Mouse (Mus musculus) layer of hippocampus, adult 9-10 months (tissue): ENCODE measurements at regions not wholly inside any gene's neighbourhood (a gene's known extent, or its start where the extent isn't known, plus 50 kb on each side); places are given as distances from the start of the nearest gene placed in this dataset.

Experiments
- DNase-seq: peaks from one replicate; pipeline ENCODE4 v3.0.0; 2022; ENCODE audit warnings: low spot score

DNA sequence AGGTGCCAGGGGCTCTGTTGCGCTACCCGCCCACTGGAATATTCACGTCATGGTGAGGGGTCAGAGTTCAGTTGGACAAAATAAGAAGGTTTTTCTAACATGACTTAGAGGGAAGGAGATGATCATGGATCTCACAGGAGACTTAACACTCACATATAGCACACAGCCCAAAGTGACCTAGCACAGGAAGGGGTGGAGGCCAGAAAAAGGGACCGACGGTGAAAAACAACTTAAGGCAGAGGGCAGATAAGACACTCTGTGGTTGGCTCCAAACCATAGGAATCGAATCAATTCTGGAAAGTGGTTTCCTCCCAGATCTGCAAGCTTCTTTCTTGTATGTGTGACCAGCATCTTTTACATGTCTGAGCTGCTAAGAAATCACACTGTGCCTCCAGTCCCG is 192.9 kb upstream of the 4930412O13Rik start:
- DNase-seq = no peak

DNA sequence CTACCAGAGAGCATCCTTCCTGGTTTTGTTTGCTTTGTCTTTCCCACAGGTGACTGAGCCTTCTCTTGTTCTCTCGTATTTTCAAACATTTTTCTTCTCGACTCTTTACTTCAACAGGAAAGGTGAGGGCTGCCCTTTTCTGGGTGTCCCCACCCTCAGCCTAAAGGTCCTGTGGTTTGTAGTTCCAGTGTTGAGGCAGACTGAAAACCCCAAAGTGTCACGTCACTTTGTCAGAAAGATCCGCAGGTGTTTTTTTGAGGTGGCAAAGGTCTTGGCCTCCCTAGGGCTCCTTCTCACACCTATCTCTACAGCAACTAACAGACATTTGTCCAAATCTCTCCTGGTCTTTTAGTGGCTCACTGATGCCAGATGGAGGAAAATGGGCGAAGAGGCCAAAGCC is 191.5 kb upstream of the 4930412O13Rik start:
- no peak for DNase-seq

DNA sequence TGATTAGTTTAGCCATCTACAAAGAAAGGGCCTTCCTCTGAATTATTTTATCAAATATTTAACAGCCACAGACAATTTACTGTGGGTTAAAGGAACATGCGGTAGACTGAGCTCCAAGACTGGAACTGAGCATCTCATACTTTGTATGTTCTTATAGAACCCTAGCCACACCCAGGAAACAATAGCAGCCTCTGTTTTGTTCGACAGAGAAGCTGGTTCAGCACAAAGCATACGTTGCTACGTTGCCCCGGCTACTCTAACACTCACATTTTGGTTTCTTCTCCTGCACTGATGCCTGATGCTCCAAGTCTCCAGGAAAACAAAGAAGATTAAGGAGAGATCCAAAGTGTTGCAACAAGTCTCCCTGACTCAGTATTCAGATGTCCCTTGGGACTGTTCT is 189.5 kb upstream of the 4930412O13Rik start:
- DNase-seq = no peak

DNA sequence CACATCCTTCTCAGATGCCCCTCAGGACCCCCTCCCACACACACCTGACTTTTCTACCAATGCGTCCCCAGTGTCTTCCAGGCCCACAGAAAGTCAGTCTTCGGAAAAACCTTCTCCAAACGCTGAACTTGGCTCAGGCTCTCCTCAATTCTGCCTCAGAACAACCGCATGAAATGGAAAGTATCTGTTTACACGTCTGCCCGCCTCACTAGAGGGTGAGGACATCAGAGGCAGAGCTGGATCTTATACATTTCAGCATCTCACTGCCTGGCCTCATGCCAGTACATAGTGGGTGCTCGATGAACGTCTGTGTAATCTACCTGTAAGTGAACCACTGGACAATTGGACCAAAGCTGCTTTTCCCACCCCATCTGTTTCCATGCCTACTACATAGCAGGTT is 189.1 kb upstream of the 4930412O13Rik start:
- no peak for DNase-seq

DNA sequence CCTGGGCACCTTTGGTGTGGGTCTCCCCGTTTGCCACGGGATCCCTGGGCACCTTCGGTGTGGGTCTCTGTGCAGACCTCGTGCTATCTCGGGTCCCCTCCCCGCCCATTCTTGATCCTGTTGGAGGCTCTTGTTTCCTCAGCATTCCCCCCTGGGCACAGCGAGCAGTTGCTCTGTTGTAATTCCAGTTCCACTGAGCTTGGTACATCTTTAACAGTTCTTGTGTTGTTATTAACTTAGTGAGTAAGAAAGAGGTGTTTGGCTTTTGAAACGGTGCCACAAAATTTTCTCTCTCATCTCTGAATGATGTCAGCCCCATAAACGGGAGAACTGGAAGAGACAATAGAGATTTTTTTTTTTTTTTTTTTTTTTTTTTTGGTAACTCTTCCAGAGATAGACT is 187.7 kb upstream of the 4930412O13Rik start:
- no peak for DNase-seq

DNA sequence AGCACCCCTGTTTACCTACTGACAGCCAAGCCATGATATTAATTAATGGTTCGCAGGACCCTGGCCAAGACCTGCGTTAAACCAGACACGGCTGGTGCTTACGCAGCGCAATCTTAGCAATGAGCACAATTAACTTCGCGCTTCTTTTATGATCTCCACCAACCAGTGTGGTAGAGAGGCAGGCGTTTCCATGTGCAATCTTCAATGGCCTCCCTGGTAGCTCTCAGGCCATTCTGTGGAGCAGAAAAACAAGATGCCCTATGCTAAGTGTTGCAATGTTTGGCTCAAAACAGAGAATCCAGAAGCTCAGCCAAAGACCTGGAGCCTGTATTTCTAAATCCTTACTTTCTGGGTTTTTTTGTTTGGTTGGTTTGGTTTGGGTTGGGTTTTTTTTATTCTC is 186.9 kb upstream of the 4930412O13Rik start:
- no peak for DNase-seq

DNA sequence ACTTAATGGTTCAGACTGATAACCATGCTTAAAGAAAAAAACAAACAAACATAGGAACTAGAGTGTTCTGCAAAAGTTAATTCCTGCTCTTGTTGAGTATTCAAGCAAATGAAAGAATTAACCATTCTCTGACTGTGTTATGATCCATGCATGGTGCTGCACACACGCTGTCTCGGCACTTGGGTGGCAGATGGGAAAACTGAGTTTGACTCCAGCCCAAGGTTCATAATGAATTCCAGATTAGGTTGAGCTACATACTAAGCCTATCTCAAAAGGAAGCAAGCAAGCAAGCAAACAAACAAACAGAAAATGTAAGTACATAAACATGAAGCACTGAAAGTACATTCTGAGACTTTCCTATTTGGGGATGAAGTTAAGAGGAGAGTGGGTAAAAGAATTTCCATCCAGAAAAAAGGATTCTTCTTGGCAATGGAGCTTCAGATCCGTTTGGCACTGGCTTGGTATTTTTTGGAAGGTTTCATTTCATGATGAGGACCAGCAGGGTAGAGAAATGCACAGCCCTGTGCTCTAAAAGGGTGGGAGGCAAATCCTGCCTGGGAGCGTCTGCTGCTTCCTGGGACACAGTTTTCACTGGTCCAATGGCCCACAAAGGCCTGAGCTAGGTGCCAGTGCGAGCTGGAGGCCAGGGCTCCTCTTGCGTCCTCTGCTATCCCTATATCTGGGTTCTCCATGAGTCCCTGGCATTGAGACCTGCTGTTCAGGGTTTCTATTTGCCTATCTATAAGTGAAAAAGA is 183.3 kb upstream of the 4930412O13Rik start:
- DNase-seq = no peak

DNA sequence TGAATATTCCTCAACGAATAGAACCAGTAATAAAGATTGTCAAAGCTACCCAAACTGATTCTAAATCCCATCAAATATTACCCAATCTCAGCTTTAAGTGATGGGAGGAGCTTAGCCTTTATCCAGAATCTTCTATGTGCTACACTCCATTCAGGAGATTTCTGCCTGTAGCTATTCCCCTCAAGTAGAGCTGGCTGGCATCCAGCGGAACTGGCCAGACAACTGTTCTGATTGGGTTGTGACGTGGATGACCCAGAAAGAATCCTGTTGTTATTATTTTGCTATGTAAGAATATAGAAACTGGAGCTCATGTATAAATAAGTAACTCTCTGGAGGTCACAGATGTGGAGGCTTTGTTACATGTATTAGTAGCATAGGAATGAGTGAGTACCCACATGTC is 176.8 kb upstream of the 4930412O13Rik start:
- DNase-seq = no peak

DNA sequence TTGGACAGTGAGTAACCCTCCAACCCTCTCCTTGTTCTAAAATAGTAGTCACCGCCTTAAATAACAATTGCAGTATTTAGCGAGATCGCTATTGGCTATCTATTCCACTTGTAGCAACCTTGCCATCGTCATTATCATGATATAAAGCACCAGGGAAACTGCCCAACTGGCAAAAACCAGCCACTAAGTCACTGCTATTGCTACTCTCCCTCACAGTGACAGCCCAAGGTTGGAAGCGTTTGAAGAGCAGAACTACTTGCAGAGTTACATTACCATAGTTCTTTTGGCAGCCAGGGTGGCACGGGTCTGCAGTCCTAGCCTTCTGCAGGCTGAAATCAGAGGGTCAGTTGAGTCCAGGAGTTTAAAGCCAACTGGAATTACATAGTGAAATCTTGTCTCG is 171.6 kb upstream of the 4930412O13Rik start:
- no peak for DNase-seq

DNA sequence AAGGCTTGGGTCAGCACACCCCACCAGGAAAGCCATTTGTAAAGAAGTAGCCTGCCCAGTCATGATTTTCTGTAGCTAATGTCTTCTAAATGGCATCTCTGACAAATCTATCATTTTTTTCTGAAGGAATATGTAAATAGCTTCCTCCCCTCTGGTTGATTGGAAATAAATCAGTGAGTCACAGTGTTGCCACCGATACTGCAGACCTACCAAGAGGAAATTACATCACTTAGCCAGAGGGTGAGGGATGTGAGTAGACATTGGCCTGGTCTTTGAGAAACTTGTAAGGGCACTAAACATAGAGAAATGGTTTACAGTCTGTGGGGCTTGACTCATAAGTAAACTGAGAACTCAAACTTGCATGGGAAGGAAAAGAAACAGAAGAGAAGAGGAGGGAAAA is 163.1 kb upstream of the 4930412O13Rik start:
- DNase-seq = no peak

DNA sequence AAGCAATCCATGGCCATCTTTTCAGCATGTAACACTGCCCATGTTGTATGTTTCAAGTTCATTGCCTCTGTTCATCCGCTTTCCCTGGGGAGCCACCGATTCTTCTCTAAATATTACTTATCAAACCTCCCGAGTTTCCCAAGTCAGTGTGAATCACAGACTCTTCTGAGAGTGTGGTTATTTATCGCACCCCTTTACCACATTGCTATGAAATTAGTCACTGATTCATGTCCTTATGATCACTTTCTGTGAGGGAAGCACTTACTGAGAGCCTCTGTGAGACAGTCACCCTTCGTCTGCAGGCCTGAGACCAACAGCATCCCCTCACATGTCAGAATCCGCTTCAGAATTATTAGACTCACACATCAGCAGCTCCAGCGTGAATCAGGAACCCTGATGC is 147.8 kb upstream of the 4930412O13Rik start:
- DNase-seq = no peak

DNA sequence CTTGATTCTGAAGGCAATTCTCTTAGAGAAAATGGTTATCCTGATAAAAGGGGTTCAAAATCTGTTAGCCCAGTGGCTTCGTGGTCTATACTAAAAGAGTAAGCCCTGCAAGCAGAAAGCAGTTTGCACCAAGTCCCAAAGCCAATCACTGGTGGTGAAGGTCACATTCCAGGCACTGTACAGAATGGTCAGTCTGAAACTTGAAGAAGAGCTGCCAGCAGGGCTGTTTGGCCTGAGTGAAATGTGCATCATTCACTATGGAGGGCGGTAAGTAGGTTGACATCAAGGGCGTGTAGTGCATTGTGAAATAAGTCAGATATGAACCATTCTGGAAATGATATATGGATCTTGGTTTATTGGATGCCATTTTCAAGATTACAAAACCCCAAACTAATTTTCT is 136.9 kb upstream of the 4930412O13Rik start:
- DNase-seq = no peak

DNA sequence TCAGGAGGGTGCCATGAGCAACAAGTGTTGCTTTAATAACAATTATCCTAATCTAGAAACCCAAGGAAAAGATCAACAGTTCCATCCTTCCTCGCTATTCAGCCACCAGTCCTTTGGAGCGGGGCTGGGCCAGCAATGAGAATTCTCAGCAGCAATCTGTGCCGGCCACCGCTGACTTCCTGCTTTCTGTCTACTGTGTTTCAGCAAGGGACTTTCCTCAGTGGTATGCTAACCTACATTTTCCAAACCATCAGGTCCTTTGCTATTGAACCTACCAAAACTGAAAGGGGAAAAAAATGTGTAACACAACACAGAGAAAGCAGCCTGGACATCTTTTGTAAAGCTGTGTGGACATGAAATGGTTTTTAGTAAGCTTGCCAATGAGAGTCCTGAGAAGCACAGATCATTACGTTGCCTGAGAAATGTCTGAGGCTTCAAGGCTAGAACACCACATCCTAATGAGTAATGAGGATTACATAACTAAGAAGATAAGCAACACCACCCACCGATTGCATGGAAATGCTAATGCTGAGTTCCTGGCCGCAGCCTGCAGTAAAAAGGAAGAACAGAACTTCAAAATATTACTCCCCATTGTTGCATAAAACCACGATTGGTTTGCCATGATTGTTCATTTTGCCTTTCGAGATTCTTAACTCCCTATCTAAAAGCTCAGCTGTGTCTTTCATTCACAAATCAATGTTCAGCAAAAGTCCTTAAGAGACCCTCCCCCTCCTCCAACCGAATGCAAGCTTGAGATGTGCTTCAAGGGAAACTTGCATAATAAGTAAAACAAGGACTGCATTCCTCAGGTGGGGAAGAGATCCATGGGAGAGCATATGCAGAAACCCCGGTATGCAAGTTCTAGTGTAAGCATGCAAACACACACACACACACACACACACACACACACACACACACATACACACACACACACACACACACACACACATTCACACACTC is 130.9 kb upstream of the 4930412O13Rik start:
- DNase-seq = no peak

DNA sequence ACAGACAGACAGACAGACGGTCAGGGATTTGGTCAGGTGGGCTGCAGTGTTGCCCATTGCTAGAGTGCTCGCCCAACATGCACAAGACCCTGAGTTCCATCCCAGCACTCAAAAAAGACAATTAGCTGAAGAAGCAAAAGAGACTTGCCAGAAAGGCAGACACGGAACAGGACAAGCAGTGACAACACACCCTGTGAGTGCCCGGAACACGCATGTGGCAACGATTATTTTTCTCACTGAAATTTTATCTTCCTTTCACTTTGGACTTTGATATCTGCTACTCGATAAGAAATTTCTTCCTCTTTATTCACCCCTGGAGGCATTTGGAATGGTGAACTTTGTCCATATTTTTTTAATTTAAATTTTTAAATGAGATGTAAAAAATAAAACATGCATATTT is 127.4 kb upstream of the 4930412O13Rik start:
- no peak for DNase-seq

DNA sequence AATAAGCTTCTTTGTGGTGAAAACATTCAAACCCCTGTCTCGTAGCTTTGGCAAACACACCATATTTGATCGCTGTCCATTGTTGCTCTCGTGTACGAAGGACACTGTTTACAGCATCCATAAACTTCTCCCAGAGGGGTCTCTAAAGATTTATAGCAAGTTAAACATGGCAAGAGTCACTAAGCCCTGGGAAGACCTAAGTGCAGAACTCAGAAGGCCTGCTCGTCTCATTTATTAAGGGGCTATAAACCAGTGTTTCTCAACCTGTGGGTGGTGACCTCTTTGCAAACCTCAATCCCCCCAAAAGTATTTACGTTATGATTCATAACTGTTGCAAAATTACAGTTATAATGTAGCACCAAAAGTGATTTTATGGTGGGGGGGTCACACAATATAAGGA is 126.9 kb upstream of the 4930412O13Rik start:
- no peak for DNase-seq

DNA sequence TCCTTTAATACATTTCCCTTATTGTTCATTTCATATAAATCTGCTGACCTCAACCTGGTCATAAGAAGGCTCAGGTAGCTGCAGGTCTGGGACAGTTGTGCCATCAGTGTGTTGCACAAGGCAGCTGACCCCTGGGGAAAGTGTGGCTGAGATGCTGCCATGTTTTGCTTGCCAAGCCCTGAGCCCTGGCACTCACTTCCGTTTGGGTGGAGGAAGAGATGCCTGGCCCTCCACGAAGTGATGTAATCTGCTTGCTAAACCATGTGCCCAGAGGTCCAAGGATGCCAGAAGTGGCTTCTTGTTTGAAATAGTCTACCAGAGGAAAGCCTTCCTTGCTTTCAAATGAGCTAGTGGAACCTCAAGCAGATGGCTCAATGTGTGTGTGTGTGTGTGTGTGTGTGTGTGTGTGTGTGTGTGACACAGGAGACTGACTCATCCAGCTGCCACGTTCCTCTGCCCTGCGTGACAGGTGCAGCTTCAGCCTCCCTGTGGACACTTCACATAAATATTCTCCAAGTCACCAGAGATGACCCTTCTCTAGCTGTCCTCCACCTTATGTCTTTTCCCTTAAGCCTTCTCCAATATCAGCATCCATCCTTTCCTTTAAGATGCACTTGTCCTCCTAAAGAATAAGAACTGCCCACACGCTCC is 123.2 kb upstream of the 4930412O13Rik start:
- DNase-seq = no peak

DNA sequence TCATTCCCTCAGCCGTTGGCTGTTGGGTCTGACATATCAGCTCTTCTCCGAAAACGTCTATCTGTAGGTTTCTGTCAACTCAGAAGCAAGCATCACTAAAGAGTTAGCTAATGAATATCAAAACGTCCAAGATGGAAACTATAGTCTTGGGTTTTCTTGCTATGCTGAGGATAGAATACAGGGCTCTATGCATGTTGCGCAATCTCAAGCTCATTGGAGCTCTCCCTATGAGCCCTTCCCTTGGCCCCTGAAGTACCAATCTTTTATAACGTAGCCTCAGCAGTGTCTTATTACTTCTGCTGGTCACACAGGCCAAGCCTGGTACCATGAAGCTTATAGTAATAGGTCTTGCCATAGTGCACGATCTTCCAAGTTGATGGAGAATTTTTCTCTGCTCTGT is 122.1 kb upstream of the 4930412O13Rik start:
- no peak for DNase-seq

DNA sequence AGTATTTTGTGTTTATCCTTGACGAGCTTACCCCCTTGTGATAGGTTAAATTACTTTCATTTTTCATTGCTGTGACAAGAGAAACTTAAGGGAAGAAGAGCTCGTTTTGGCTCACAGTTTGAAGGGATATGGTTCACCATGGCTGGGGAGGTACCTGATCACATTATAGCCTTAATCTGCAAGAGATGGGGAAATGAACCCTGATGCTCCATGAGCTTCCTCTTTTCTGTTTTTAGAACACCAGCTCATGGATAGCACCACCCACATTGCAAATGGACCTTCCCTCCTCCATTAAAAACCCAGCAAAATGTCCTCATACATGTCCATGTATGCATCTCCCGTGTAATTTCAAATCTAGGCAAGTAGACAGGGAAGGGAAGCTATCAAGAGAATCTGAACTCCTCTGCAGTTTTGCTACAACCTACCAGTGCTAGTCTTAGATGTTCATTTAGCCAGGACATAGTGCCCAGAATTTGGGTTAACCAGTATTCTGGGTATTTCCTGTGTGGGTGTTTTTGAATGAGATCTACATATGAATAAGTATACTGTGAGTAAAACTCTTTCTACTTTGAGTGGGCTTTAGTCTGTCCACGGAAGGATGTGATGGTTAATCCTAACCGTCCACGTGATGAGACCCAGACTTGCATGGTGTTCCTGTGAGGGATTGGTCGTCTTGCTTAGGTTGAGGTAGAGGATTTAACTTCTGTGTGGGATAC is 121.5 kb upstream of the 4930412O13Rik start:
- DNase-seq = no peak

DNA sequence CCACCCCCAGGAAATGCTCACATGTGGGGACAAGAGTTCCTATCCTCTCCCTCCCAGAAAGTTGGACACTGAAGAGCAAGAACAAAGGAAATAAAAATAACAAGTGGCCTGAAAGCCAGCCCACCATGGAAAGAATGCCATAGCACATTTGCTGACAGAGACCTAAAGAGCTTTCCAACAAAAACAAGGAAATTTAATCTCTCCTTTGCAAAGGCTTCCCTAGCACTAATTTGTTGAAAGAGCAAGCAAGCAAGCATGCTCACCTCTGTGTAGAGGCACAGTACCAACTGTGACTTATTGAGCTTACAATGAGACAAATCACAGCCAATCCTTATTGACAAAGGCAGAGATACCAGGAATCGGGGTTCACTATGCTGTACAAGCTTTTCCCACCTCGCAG is 100.9 kb upstream of the 4930412O13Rik start:
- DNase-seq = no peak

DNA sequence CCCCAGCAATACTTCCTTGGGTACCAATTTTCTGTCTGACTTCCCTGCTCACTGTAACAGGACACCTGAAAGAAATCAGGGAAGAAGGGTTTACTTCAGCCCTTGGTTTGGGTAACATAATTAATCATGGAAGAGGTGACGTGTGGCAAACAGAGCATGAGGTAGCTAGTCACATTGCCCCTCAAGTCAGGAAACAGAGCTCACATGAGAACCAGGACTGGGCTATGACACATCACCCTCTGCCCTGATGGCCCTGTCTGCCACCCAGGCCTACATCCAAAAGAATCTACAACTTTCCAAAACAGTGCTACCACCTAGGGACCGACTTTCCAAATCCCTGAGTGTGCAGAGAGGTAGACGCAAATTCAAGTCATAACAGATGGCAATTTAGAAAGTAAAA is 98.4 kb upstream of the 4930412O13Rik start:
- DNase-seq = no peak

DNA sequence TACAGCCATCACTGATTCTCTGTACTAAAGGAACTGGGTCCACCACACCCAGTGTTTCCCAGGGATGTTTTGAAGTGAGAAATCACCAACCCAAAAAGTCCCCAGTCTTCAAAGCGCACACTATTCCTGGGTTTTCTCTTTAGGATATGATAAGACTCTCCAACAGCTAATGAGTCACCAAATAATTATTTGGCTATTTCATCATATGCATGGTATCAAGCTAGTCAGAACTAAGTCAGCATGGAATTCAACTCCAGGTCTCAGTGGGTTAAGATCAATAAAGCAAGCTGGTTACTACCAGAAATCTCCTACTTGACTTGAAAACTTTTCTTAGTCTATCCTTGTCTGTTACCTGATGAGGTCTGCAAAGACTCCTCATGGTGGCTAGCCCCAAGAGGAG is 89.1 kb upstream of the 4930412O13Rik start:
- no peak for DNase-seq

DNA sequence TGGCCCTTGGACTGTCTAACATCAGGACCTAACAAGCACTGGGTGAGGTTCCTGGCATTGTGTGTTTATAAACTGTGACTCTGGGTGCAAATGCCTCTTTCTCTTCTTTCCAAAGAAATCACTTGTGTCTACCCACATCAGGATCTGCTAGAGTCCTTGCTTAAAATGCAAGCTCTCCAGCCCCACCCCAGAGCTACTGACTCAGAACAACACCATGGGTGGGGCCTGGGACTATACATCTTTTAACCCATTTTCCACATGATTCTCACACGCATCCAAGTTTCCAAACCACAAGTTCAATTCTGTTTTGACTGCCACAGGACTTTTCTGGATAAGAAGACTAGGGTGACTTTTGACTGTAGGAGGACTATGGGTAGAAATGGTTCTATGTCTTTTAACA is 88.7 kb upstream of the 4930412O13Rik start:
- no peak for DNase-seq
